Mouse (Mus musculus): ENCODE results near the gene Snap29. TPM values are rescaled to one million over a fixed set of nuclear protein-coding genes. Genes with fewer than 3 reads are reported as not detected.

The Snap29 gene
- polyA plus RNA-seq (2012) = 5.3 and 6.1 TPM in 2 replicates

DNA sequence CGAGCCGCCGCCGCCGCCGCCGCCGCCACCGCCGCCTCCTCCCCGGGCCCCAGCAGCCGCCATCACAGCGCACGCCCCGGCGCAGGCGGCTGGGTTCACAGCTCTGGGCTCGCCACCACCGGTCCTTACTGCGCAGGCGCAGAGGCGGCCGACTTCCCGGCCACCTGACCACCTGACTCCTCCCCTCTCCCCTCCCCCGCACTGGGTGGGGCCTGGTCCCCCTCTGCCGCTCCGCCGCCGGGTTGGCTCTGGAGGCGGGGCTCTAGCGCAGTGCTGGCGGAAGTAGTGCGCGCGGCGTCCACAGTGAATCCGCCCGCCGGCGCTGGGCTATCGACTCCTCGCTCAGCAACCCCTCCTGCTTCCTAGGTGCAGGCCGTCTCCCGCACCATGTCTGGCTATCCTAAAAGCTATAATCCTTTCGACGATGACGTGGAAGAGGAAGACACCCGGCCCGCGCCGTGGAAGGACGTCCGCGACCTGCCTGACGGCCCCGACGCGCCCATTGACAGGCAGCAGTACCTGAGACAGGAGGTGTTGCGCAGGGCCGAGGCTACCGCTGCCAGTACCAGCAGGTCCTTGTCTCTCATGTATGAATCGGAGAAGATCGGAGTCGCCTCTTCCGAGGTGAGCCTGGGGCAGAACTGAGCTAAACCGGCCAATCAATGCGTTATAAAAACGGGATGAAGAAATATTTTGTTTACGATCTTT lies at the start of gene Snap29, which contains the start of gene Pi4ka:
Gene Snap29 (plus strand): TSS at position 251 of the 708 bp plus-strand sequence.
Gene Pi4ka (minus strand): TSS at position 579 of the 708 bp plus-strand sequence.
- TF ChIP-seq GATA1 (IDR thresholded peaks at IDR 0.05; ENCODE audit: low read length) = no peak

DNA sequence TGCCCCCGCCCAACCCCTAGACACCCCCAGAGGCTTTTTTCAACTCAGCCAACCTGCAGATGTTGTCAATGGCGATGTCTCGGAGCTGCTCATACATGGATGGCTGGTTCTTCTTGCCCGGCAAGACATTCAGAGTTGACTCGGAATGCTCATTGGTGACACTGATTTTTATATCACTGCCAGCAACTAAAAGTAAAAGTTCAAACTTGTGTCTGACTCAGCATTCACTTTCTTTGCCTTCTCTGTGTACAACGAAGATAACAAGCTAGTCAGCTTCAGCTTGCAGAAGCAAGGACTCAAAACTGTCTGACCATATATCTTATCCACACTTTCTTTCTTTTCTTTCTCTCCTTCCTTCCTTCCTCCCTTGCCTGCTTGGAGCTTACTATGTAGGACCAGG lies 49.8 kb upstream of the Snap29 start:
- TF ChIP-seq GATA1 (IDR thresholded peaks at IDR 0.05; ENCODE audit: low read length) = no peak

DNA sequence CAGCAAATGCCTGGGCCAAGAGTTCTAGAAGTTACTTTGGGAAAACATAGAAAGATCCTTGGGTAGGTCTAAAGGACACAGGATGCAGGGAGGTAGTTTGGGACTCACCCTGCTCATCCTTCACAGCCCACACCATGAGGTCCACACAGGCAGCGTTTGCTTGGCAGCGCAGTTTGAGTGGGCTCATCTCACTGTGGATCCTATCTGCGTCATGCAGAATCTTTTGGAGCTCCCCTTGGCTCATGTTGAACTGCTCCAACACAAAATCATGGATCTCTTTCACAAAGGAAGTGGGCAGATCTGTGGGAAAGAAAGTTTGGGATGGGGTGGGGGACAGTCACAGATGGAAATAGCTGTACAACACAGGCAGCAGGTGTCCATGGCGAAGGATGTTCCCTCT lies 47.0 kb upstream of the Snap29 start:
- TF ChIP-seq GATA1 (IDR thresholded peaks at IDR 0.05; ENCODE audit: low read length) = no peak

DNA sequence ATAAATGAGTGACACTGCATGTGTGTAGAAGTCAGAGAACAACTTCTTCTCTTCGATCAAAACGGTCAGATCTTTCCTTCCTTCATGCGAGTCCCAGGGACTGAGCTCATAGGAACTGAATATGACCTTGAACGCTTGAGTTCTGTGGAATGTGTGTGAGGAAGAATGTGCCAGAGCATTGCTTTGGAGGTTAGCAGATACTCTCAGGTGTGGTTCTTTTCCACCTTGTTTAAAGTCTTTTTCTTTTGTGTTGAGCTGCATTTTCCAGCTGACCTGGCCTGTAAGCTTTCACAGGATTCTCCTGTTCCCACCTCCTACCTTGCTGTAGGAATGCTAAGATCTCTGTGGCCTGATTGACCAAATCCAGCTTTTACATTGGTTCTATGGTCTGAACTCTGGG lies 23.5 kb upstream of the Snap29 start:
- no peak for TF ChIP-seq GATA1 (IDR thresholded peaks at IDR 0.05; ENCODE audit: low read length)

DNA sequence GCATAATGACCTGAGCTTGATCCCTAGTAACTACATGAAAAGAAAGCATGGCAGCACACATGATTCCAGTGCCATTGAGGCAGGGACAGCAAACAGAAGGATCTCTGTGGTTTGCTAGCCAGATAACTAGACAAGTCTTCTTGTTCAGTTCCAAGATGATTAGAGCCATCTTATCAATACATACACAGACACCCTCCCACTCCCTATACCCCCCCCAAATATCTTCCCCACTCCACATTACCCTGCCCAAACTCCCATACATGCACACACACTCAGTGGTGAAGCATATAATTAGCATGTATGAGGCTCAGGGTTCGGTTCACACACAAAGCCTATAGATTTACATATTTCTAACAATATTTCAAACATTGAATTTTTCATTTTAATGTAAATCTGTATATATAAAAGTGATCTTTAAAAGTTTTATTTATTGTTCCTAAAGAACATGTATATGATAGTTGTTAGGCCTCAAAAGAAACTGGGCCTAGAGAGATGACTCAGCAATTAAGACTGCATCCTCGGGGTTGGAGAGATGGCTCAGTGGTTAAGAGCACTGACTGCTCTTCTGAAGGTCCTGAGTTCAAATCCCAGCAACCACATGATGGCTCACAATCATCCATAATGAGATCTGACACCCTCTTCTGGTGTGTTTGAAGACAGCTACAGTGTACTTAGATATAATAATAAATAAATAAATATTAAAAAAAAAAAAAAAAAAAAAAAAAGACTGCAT lies 22.0 kb upstream of the Snap29 start:
- TF ChIP-seq GATA1 (IDR thresholded peaks at IDR 0.05; ENCODE audit: low read length) = no peak

DNA sequence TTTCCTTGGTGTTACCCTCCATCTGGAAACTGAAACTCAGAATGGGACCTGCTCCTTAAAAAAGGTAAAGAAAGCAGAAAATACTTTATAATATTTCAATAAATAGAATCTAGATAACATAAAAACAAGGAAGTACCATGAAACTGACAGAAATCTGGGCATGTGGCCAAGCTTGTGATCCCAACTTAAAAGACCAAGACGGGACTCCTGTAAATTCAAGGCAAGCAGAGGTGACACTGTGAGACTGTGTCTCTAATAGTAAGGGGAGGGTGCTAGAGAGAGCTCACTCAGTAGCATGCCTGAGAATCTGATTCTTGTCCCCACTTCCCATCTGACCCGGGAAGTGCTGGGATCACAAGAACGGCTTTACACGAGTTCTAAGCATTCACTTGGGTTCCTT lies 13.0 kb upstream of the Snap29 start:
- TF ChIP-seq GATA1 (IDR thresholded peaks at IDR 0.05; ENCODE audit: low read length) = no peak

DNA sequence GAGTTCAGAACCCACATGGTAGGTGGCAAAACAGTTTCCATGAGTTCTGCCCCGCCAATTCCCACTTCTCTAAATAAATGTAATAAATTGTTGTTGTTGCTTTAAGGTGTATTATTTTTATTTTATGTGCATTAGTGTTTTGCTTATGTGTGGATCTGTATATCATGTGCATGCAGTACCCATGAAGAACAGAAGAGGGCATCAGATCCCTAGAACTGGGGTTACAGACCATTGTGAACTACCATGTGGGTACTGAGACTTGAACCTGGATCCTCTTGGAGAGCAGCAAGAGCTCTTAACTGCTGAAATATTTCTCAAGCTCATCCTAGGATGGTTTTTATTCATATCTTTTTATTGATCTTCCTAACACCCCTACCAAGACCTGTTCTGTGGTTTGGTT lies 2.9 kb upstream of the Snap29 start:
- no peak for TF ChIP-seq GATA1 (IDR thresholded peaks at IDR 0.05; ENCODE audit: low read length)

DNA sequence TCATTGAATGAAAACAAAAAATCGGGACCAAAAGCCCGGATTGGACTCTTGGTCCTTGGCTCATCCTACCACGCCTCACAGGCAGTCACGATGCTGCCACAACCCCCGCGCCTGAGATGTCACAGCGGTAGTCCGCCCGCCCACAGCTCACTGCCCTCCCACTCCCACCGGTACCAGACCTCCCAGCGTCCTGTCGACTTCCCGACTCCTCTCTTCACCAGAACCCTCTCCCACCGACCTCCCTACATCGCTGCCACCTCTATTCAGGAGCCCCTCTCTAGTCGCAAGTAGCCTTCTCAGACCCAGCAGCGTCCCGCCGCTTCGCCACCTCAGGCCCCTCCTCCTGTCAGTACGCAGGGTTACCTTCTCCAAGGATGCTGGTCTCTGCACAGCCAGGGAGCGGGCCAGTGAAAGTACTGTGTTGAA lies 502 bp upstream of the Snap29 start:
- TF ChIP-seq GATA1 (IDR thresholded peaks at IDR 0.05; ENCODE audit: low read length) = no peak

DNA sequence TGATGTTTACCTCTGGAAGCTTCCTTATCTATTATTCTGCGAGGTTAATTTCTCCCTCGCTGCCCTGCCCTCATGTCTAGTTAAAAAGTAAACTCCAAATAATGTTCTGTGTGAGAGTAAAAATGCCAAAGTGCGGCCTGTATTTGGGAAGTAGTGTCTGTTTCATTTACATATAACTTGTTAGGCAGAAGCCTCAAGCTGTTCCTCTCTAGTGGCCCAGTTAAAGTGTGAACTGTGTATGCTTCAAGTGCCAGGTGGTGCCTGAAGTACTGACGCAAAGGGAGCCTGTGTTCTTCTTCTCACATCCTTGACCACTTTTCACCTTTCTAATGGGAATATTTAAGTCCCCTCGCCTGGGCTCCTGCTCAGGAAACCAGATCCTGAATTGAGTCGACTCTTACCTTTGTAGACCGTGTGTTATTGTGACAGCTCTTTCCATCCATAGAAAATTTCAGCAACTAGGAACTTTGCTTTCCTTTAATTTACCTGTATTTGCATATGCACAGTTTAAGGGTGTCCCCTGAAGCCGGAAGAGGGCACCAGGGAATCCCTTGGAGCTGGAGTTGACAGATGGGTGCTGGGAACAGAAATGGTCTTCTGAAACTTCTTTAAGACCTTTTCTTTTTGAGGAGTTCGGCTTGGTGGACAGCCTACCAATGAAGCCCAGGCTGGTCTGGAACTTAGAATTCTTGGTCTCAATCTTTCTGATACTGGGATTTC lies 886 bp downstream of the Snap29 start:
- no peak for TF ChIP-seq GATA1 (IDR thresholded peaks at IDR 0.05; ENCODE audit: low read length)

DNA sequence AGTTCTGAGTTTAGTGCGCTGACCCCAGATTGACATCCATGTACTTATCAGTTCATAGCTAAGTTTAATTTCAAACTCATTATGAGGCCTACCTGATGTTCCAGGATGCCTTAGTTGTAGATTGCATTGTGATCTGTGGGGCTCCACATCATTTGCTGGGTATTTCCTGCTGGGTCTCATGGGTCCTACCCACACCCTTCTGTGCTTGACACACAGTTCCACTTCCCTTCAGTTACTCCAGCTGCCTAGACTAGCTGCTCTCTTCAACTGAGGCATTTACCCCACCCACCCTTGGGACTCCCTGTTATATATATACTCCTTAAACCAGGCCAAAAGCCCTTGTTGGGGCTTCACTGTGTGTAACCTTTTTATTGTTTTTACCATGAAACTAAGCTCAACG lies 3.3 kb downstream of the Snap29 start:
- TF ChIP-seq GATA1 (IDR thresholded peaks at IDR 0.05; ENCODE audit: low read length) = no peak

DNA sequence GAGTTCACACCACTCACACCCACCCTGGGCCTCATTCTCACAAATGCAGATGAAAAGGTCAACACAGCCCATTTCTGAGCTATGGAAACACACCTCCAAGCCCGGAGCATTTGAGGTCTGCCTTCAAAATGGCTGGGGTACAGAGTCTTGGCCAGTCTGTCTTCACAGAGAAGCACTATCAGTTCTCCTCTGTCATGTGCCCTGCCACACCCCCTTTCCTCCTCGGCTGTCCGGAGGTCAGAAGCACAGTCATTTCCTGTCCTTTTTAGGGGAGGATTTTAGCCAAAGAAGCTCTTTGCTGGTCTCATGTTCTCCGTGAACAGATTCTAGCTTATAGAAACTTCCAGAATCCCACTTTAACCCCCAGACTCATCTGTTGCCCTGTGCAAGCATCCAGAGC lies 4.4 kb downstream of the Snap29 start:
- no peak for TF ChIP-seq GATA1 (IDR thresholded peaks at IDR 0.05; ENCODE audit: low read length)

DNA sequence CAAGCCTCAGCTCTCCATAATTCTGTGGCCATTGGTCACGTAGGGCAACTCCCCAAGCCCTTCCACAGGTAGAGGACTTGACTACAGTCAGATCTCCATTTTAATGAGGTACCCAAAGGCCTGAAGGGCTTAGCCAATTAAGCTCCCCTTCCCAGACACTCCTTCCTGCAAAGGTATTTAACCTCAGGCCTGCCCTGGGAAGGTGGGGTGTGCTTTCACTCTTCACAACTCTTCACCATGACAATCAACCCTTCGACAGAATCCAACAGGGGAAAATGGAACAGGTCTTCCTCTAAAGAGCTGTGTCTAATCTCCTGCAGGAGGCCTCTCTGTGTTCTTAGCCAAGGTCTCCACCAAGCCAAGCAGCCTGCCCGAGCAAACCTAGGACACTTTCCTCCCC lies 17.2 kb downstream of the Snap29 start:
- TF ChIP-seq GATA1 (IDR thresholded peaks at IDR 0.05; ENCODE audit: low read length) = no peak

DNA sequence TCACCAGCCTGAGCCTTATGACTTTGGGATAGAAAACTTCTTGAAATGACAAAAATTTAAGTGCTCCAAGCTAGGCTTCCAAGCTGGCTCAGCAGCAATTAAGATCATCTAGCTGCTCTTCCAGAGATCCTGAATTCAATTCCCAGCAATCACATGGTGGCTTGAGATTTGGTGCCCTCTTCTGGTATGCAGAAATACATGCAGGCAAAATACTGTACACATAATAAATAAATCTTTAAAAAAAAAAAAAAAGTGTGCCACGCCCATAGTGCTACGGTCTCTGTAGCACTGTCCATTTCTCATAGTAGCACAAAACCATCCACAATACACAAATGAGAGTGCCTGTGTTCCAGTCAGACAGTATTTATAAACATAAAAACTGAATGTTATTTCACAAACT lies 26.8 kb downstream of the Snap29 start:
- TF ChIP-seq GATA1 (IDR thresholded peaks at IDR 0.05; ENCODE audit: low read length) = no peak

DNA sequence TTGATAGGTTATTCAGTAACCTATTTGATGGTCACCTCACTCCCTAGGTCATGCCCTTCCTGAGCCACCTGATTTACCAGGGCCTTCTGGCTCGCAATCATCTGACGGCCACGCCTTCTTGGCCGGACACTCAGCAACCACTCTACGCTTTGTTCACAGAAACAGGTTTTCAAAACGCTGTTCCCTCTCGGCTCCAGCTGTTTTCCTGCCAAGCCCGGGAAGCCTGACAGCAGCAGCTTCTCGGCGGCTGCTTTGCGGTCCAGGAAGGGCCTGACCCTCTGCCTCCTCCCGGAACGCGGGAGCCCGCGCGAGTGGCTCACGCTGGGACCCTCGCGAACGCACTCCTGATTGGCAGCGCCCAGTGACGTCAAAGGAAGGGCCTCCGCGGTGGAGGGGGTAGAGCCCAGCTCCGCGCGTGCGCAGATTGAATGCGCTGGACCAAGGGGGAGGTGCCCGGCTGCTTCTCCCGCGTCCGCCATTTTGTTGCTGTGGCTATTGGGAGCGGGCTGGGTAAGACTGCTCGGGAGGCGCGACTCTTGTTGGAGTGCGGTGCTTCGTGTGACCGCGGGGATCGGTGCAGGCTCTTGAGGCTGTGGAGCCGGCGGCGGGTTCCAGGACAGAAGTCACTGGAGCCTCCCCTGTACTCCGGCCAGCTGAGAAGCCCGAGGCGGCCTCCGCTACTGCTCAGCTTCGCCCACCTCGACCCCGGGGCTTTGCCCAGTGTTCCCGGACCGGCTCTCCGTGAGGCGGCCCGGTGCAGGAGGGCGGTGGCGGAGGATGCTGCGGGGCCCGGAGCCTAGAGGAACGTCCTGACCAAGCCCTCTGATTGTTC lies 46.0 kb downstream of the Snap29 start, which contains the start of gene Crkl:
Gene Crkl (plus strand): TSS at position 447 of the 832 bp plus-strand sequence.
- TF ChIP-seq GATA1 (IDR thresholded peaks at IDR 0.05; ENCODE audit: low read length) = no peak

DNA sequence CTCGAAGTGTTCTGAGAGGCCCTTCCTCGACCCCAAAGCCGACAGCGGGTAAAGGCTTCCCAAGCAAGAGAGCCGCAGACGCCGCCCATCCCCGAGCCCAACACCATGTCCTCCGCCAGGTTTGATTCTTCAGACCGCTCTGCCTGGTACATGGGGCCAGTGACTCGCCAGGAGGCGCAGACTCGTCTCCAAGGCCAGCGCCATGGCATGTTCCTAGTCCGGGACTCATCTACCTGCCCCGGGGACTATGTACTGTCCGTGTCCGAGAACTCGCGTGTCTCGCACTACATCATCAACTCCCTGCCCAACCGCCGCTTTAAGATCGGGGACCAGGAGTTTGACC lies 46.6 kb downstream of the Snap29 start:
- TF ChIP-seq GATA1 (IDR thresholded peaks at IDR 0.05; ENCODE audit: low read length) = no peak

Data from G1E-ER4 (cell line).